Mouse (Mus musculus): ENCODE results near the gene Far1.
A peak's percentile ranks its signal among the peaks of the same experiment; 100 is the strongest.

Gene Far1

DNA sequence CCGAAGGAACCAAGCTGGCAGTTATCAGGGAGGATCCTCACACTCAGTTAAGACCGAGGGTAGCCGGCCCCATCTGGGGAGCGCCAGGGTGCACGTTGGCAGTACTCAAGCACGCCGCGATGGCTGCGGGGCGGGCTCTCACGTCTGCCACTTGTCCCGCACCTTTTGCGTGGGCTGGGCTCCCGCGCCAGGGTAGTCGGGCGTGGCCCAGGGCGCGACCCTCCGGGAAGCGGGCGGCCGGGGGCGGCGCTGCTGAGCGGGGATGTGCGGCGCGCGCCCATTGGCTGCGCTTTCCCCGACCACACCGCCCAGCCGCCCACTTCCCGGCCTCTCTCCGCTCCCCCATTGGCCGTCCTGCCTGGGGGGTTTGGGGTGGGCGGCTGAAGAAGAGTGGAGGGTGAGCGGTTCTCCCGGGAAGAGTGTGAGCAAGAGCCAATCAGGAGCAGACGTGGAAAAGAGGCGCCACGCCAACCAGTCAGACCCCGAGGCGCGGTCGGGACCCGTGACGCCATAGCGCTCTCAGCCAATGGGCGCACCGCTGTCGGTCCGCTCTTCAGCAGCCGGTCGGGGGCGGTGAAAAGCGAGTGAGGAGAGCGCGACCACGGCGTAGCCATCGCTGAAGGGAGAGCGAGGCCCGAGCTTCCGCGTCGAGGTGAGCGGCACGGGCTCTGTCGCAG is at the start of gene Far1:
TSS of gene Far1 (plus strand) at position 549 of the 677 bp plus-strand sequence.
- peak; percentile 99 for DNase-seq

DNA sequence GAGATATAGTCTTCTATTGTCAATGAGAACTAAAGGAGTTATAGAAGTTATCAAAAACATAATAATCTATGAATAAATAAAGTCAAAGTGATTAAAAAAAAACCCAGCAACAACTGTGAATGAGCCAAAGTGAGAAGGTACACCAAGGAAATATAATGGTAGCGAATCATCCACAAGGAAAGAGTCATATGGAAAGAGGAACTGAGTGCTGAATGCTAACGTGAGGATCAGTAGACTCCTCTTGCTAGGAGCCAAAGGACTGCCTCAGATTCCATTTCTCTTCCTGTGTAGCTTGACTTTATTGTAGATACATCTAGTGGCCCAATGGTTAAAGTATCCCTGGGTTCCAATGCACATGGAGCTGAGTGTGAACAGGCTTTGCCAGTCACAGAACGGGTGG is 45.3 kb upstream of the Far1 start:
- DNase-seq: no peak

DNA sequence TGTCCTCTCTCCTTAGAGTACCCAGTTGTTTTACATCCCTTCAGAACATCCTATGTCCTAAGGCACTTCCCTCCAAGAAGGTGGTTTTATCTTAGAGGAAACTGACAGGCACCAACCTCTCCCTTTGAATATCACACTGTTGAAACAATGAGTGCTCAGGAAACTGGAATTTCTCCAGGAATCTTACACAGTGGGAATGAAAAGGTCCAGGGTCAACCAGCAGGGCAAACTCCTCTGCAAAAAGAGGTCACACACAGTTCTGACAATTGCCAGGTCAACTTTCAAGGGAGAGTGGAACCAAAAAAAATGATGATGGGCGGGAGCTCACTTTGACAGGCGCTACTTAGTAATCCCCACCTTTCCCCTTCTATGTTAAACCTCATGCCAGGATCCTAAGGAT is 43.0 kb upstream of the Far1 start:
- no peak for DNase-seq

DNA sequence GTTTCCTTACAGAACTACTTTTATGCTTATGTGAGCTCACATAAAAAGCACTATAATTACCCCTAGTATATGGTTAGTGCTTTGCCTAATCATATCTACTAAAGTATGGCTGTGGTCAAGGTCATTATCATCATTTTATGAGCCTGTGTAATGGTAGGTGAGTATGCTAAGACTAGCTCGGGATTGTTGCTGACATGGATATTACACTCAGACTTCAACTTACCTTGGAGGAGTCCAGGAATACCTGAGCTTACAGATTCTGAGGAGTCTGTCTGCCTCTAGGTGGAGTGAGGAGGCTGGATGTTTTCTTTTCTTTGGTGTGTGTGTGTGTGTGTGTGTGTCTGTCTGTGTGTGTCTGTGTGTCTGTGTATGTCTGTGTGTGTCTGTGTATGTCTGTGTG is 42.0 kb upstream of the Far1 start:
- no peak for DNase-seq

DNA sequence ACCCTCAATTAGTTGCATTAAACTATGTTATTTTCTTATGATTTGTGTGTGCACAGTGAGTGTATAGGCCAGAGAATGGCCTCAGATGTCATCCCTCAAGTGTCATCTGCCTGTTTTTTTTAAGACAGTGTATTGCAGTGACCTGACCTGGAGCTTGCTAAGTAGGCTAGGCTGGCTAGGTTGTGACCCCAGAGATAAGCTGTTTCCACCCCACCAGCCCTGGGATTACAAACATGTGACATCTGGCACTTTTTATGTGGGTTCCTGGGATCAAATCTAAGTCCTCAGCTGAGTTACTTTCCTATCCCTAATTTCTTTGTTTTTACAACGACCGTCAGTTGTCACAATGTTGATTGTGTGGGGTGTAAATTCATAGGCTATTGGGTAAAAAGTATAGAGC is 17.8 kb upstream of the Far1 start:
- DNase-seq: no peak

DNA sequence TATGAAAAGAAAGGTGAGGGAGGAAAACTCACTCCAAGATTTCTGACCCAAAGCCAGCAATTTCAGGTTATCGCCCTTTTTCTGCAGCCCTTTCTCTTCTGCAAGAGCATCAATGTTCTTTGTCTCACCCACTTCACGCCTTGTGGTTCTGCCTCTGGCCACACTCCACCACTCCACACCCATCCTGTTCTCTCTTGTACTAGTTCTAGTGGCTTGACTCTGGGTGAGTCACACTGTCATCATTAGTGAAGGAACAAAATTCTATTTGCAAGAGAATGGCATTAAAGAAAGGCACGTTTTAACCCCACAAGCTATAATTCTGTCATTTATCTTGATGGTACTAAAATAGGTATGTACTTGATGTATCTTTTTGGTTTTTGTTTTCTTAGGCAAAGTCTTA is 15.2 kb upstream of the Far1 start:
- DNase-seq: no peak

DNA sequence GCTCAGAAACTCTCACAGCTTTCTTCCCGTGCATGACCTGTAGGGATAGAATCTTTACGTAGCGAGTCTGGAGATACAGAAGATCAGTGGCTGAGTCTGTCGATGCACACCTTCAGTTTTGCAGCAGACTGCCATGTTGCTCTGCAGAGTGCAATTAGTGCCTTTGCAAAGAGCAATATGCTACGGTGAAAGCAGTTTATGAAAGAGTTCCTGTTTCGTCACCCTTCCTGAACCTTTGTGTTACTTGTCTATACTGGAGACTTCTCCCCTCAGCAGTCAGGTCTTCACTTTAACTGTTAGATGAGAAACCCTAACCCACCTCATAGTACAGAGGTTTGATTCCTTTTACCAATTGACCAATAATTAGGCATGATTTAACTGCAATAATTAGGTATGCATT is 13.8 kb upstream of the Far1 start:
- DNase-seq: no peak

DNA sequence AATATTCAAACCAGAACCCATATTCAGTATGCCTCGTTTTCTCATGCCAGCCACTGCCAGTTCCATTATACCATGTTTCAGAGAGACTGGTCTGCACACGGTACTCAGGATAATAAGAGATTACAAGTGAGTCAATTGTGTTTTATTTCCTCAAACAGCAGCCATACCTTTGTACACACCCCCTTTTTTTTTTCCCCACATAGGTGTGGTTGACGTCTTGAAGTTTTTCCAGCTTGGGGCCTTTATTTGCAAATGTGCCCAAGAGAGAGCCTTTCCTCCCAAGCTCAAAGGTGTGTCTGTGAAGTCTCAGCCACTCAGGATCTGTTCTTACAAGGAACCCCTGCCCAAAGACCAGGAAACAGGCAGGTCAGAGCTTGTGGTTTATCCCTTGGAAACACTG is 11.2 kb upstream of the Far1 start:
- DNase-seq: no peak

DNA sequence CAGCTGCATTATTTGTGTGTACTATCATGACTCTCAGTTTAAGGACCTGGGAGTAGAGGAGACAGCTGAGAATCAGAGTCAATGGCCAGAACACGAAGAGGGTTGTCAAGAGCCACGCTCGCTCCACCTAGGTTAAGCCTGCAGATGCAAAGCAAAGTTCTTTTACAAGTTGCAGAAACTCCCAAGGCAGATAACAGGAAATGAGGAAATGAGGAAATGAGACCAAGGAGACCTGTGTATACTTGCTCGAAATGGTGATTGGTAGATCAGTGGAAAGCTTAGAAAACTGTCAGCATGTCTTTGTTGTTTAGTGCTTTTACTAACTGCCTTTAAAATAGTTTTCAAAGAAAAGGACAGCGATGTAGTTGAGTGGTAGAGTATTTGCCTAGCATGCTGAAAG is 8.6 kb upstream of the Far1 start:
- no peak for DNase-seq

DNA sequence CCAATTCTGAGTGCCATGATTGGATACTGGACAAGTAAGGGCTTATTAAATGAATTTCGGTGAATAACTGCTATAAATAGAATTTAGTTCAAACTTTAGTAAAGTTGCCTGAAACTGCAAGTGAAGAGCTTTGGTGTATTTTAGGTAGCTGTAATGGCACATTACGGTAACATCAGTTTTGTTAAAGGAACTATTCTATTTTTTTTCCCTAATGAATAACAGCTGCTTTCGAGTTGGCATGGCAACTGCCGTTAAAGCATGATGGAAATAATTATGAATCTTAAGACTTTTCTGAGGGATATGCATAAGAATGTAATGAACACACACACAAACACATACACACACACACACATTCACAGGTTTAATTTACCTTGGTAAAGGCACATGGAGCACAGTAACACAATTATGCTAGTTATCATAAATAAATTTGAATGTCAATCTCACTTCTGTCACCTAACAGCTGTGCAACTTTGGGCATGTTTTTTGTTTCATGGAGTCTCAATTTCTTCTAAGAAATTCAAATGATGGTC is 8.1 kb upstream of the Far1 start:
- DNase-seq: no peak

DNA sequence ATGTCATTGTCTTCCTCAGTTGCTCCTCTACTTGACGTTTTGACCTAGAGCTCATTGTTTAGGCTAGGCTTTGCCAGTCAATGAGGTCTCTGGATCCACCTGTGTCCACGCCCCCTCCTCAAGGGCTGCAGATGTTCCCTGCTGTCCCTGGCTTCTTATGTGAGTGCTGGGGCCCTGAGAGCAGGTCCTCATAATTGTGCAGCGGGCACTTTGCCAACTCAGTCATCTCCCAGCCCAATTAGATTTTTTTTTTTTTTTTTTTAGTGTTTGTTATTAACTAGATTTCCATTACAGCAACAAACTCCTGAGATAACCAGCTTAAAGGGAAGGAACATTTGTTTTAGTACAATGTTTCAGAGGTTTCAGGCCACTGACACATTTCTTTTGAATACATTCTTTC is 5.8 kb upstream of the Far1 start:
- DNase-seq: no peak

DNA sequence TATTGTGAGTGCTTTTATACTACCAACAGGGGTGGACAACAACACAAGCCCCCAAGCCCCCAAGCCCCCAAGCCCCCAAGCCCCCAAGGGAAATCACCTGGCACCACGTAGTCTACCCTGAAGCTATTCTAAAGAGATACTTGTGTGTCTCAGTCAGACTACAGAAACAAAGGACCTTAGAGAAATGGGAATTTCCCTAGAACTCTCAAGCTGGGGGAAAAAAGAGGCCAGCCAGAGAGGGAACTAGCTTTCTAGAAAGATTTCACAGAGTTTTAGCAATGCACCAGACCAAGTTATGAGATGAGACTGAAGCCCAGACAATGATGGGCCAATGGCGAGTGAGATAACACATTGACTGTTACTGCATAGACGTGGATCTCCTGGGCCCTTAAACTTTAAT is 2.2 kb upstream of the Far1 start:
- no peak for DNase-seq

DNA sequence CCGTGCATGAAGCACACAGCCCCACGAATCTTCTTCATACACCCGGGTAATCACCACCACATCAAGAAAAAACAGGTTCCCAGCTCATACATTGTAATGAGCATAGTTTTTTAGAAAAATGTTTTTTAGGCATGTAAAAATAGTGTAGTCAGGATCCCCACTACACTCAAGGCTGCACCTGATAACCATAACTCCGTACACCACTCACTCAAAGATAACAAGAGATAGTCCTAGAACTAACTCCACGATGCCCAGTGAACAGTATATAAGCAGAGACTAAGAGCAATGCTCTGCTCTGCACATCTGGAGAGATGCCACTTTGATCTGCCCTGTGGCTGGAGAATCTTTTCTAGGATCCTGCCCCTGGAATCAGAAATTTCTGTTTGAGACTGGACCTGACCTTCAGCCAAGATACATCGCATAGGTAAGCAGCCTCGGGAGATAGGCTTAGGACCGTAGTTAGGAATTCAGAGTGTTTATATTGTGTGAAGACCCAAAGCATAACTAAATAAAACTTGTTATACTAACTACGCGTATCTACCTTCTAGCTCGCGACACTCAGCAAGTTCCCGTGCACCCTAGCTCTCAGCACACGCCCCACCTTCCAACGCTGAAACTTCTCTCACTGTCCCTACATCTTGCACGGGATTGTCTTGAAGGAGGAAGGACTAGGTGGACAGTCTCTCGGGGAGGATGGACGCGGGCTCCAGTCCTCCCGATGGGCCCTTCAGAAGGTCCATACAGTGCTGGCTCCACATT is 928 bp upstream of the Far1 start:
- DNase-seq: peak; percentile 23

DNA sequence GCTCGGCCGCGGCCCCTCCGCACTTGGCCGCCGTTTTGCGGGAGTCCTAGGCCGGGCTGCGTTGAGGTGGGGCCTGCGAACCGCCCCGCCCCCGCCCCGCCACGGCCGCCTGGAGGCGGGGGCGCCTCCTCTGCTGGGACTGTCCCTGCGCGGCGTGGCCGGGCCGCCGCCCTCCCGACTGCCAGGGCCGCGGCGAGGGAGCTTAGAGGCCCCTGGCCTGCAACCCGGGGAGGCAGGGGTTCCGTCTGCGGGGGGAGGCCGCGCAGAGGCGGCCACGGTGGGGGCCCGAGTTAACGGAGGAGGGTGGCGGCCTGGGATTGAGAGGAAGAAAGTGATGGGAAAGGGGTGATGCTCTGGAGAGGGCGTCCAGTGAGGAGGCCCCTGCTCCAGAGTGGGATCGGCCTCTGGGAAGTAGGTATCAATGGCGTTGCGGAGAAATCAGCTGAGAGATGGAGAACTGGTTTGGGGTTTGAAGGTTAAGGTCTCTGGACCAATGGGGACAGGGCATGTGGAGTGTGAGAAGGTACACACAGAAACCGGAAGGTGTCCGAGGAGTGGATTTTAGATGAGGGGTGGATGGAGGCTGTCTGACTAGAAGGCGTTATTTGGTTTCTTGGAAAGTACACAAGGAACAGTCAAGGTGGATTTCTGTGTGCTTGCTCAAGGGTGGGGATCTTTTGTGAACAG is 472 bp downstream of the Far1 start:
- DNase-seq: no peak

DNA sequence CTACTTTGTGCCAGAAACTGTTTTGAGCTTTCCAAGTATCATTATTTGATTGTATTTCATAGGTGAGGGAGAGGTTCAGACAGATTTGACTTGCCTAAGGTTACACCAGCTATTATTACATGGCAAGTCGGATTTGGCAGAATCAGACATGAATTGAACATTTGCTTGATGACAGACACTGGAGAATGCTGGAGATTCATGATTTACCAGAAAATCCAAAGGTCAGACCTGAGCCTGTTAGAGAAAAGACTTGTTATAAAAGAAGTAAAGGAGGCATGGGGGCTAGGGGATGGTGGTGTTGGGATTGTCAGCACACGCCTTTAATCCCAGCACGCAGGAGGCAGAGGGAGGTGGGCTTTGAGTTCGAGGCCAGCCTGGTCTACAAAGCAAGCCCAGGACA is 2.2 kb downstream of the Far1 start:
- no peak for DNase-seq

DNA sequence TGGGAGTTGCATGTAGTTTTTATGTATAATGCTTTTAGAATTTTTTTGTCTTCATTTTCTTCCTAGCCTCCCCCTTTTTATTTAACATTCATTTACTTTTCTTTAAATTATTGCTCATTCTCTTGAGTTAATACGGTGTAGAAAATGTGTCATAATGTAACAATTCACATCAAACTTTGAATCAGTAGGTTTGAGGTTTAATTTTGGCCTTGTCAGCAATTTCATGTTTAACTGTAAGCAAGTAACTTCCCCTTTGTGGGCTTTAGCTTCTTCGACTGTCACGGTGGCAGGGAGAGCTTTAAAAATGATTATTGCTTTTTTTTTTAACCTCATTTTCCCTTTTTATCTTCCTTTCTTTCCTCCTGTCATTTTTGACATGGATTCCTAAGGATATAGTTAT is 4.8 kb downstream of the Far1 start:
- no peak for DNase-seq

DNA sequence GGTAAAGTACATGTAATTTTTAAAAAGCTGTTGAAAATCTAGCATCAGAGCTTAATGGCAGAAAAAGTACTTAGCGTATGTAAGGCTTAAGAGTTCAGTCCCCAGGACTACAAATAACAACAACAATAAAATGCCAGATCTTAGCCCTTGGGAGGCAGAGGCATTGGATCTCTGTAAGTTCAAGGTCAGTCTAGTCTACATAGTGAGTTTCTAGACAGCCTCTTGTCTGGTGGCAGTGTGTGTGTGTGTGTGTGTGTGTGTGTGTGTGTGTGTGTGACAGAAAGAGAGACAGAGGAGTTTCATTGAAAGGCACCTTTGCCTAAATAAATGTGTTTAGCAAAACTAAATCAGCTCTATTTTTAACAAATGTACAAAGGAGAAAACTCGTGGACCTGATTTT is 5.3 kb downstream of the Far1 start:
- DNase-seq: no peak

DNA sequence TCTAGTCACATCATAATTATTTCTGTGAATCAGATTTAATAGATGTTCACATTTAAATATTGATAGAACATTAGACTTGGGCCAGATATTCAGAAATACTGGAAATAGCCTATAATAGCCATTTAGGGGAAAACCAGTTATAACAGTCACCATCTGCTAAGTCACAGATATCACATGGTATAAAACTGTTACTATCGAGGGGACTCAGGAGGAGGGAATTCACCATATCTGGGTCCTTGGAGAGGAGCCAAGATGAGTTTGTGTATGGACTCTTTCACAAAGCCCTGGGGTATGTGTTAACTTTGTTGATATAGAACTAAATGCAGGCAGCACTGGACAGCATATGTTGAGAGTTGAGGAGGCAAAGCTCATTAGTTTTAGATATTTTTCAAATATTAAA is 29.5 kb downstream of the Far1 start:
- DNase-seq: no peak

DNA sequence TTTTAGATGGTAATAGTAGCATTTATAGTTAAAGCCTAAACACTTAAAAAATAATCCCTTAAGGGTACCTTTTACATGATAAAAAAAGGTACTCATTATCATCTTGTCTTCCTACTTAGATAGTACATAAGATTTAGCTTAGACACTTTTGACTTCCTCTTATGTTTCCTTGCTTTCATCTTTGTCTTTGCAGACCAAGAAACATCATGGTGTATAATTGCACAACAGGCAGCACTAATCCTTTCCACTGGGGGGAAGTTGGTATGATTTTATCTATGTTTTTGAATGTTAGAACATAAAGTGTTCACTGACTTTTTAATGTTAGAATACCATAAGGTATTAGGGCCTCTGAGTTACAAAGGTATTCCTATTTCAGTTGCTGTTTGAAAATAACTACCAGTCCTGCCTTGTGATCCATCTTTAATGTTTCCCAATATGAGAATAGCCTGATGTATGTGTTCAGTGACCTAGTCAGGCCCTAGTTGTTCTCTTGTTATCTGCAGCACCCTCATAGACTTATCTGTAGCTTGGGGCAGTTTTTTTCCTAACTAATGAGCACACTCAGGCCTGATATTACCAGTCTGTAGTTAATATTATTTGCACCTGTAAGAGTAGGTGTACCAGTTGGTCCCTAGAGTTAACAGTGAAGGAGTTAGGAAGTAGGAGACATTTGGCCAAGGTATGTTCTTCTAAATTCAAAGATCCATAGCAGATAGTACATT is 38.3 kb downstream of the Far1 start:
- DNase-seq: no peak

DNA sequence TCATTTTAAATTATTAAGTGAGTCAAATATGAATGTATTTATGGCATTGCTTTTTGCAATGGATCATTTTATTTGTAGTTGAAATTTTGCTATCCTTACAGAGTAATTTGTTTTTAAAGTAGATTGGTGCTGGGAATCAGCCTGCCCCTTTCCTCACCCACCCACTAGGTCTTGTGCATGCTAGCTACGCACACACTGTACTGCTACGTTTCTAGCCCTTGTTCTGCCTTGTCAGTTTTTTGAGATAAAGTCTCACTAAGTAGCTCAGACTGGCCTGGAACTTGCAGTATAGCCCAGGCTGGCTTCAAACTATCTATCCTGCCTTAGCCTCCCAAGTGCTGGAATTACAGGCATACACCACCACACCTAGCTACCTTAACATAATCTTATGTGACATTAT is 38.9 kb downstream of the Far1 start:
- DNase-seq: no peak

DNA sequence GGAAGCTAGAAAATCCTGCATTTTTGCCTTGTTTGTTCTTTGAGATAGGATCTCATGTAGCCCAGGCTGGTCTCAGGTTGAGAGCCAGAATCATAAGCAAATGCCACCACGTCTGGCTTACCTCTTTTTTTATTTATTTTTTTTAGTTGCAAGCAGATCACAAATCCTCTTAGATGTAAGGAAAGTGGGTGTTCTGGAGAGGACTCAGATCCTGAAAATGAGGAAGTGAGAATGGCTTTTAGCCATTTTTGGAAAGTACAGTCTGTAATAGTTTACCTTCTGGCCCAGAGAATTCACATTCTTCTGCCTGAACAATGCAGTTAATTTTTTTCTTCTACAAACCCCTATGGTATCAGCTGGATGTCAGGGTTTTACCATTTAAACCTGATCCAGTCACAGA is 42.5 kb downstream of the Far1 start:
- DNase-seq: no peak

DNA sequence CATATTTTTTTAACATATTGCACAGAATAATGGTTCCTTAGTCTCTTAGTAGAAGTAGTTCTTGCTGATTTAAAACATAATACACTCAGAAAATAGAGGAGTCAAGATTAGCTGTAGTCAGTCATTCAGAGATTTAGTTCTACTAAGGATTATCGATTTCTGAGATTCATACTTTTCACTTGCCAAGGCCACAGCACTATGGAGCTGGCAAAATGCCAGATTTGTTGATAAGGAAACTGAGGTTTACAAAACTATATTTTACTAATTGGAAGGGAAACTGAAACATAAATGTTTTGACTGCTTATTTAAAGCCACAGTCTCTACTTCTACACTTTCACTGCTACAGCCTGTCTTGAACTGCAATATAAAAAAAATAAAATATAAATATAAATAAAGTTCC is 53.3 kb downstream of the Far1 start:
- no peak for DNase-seq

DNA sequence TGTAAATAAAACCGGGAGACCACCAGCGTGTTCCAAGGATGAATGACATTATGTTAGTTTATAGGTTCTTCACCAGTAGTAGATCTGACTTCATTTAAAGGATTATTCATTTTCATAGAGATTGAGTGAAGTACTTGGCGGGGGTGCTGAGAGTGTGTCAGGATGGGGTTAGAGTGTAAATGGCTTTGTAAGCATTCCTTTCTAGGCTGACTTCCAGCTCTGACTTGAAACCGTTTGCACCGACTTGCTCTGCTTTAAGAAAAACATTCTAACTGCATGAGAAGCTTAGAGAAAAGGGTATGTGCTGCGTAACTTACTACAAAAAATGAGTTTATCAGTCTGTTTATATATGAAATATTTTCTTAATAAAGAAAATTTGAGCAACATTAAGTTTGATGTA is 57.5 kb downstream of the Far1 start:
- no peak for DNase-seq

All from cerebellum, adult 9-11 months (tissue).